Mouse (Mus musculus) lung, postnatal 14 days (tissue): ENCODE measurements around the gene Tmem184b.
A peak's percentile ranks its signal among the peaks of the same experiment; 100 is the strongest.

Experiments used
- DNase-seq: peaks from one replicate; pipeline ENCODE4 v3.0.0; 2021

The Tmem184b gene

DNA sequence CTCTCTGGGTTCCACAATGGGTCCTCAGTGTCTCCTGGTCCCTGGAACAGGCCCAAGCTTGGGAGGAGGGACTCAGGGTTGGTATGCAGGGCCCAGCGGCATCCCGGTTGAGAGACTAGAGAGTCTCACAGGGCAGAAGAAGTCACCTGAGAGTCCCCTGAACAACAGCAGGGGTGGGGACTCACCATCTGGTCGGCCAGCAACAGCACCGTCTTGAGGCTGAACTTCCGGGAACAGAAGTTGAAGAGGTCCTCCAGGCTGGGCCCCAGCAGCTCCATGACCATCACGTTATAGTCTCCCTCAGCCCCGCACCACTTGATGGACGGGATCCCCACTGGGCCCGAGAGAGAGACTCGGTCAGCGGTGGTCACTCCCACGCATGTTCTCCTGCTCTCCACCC lies 26.2 kb upstream of the Tmem184b start:
- DNase-seq = no peak

- DNase-seq = no peak
Observed at GRCm38 (mm10) chr15:79428616-79429015, 25.2 kb upstream of the Tmem184b start.

GRCm38 (mm10) chr15:79427516-79427915 lies 24.1 kb upstream of the Tmem184b start:
- DNase-seq = peak; percentile 45

DNA sequence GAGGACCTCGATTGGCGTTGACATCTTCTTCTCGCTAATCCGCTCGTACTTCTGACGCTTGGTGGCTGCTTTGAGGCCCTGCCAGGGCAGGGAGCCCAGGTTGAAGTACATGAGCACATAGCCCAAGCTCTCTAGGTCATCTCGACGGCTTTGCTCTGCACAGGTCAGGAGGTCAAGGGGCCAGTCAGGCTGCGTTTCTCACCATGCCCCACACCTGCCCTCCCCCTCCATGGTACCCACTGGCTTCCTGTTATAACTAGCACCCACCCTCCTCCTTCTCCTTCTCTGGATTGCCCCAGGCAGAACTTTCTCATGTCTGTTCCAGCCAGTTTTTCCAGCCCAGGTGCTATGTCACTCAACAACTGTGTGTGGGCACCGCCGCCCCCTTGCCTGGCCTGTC lies 22.1 kb upstream of the Tmem184b start:
- peak; percentile 68 for DNase-seq

DNA sequence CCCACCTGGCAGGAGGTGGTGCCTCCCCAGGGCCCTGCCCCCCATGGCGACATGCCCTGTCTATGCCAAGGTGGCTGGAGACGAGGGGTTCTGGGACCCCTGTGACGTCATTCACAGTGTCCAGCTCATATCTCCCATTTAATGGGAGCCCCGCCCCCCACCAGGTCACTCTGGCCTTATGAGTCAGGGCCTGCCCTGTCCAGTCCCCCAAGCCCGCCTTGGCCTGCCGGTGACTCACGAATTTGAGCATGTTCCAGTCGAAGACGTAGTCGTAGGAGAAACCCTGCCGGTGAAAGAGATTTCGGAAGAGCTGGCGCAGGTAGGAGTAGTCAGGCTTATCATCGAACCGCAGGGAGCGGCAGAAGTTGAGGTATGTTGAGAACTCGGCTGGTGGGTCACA lies 21.2 kb upstream of the Tmem184b start:
- DNase-seq = no peak

DNA sequence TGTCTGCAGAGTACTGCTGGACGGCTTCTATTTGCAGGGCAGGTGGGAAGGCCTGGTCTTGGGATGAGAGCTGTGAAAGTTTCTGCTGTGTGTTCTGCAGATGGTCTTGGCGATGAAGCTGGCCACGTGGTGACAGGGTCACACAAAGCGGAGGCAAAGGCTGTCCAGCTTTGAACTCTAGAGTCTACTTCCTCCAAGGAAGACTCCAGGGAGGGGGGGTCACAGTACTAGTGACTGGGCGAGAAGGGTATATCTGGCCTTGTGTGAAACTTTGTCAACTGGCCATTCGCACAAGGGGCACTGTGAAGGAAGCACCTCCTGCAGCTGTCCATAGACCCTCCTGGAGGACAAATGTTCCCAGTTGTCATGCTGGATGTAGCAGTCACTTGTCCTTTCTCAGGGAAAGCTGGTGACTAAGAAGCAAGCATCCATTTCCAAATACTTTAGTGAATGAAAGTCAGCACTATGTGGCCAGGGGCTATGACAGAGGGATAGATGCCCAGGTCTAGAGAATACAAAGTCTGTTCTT lies 19.4 kb upstream of the Tmem184b start:
- no peak for DNase-seq

DNA sequence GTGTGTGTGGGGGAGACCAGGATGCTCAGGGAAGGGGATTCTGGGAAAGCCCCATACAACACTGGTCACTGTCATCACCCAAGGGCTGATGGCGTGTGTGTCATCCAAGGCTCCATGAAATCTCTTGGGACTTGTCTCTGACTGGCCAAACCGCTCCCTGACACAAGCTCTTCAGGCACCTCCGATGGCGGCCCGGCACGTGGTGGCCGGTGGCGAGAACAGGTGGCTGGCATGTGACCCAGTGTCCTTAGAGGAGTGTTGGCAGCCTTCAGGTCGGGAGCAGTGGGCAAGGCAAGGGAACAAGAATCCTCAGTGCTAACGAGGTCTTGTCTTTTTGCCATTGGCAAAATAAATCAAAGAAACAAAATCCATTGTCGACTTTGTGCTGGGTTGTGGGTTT lies 15.3 kb upstream of the Tmem184b start:
- DNase-seq = no peak

GRCm38 (mm10) chr15:79418265-79418664 lies 14.9 kb upstream of the Tmem184b start:
- DNase-seq = no peak

GRCm38 (mm10) chr15:79417379-79417778 lies 14.0 kb upstream of the Tmem184b start:
- no peak for DNase-seq

DNA sequence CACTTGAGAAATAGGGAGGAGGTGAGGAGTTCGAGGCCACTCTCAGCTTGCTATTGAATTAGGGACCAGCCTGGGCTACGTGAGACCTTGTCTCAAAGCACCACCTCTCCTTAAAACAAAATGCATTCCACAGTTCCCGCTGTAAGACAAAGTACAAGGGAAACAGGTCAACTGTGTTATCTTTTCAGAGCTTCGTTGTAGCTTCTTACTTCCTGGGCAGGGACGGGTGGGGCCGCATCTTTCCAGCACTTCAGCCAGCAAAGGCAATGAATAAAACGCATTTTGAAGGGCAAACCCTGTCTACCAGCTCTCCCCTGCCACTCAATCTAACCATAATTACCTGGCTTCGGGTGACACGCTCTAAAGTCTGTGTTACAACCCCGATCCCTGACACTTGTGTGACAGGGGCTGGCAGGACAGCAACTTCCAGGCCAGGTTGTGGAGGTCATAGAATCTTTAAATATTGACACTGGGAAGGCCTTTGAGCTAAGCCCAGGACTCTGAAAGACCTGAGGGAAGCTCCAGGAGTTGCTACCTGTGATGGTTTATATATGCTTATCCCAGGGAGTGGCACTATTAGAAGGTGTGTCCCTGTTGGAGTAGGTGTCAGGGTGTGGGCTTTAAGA lies 13.2 kb upstream of the Tmem184b start:
- no peak for DNase-seq

DNA sequence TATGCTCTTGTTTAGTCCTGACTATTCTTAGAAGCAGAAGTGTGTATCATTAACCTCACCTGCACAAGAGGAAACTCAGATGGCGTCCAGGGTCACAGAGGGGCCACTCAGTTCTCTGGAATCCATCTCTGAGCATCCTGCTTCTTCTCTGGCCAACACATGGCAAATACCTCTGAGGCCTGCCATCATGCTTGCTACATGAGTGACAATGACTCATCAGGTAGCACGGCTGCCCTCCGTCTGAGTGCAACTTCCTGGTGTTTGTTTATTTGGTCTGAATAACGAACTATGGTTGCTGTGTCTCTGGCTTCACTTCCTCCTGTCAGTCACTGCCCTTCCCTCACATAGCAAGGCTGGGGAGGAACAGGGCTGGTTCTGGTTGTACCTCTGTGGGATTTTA lies 11.1 kb upstream of the Tmem184b start:
- DNase-seq = no peak

- no peak for DNase-seq
Observed at GRCm38 (mm10) chr15:79413802-79414201, 10.4 kb upstream of the Tmem184b start.

DNA sequence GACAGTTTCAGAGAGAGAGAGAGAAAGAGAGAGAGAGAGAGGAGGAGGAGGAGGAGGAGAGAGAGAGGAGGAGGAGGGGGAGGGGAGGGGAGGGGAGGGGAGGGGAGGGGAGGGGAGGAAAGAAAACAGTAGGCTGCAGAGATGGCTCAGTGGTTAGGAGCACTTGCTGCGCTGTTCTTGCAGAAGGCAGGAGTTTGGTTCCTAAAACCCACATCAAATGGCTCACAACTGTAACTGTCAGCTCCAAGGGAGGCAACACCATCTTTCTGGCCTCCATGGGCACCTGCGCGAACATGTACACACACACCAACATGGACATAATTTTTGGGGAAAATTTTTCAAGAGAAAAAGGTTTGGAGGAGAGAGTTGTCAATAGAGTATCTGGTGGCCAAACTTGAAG lies 9.8 kb upstream of the Tmem184b start:
- no peak for DNase-seq

GRCm38 (mm10) chr15:79411363-79412065 lies 8.1 kb upstream of the Tmem184b start:
- DNase-seq = no peak

DNA sequence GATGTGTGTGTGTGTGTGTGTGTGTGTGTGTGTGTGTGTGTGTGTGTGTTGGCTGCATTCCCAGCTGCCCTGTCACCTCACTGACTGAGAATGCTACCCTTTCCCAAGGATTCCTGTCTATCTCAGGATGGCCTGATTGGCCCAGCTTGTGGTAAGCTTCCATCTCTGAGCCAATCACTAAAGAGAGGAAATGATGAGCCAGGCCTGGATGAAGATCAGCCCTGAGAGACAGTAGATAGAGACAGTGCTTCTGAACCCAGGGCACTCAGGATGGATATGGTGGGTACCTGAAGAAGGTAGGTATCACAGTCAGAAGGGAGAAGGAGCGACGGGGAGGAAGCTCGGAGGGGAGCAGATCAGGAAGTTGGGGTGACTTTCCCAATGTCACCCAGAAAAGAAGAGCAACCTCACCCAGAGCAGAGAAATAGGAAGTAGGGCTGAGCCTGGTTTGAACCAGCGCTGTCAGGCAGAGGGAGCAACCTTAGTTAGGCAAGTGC lies 5.8 kb upstream of the Tmem184b start:
- DNase-seq = no peak

DNA sequence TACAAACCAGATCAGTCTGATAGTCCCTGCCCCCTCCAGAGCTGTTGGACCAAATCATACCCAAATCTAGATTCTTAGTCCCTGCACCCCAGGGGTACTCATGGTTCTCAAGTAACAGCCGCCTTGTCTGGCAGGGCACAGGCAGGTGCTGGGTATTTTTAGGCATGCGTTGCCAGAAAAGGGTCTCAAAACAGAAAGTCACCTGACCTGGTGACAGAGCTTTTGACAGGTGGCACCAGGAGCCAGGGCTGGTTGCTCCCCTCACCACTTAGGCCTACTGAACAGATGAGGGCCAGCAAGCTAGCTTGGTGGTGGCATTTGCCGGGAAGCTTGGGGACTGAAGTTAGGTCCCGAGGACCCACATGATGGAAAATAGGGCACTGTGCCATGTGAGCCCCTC lies 3.2 kb upstream of the Tmem184b start:
- no peak for DNase-seq

GRCm38 (mm10) chr15:79404277-79404676 lies 908 bp upstream of the Tmem184b start:
- no peak for DNase-seq

- no peak for DNase-seq
Observed at GRCm38 (mm10) chr15:79403763-79404210, 418 bp upstream of the Tmem184b start.

DNA sequence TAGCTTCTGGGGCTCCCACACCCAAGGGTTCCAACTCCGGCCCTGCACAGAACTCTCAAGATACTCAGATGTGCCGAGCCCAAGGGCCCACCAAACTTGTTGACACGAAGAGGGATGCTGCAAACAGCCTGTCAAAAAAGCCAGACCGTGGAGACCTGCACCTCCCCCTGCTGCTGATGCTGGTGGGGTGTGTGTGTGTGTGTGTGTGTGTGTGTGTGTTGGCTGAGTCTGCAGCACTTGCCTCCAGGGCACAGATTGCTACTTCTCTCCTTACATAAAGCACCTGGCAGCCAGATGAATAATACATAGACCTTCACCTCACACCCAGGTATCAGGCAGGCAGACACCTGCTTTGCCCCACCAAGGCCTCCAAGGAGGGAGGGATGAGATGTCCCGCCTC lies 1.2 kb downstream of the Tmem184b start:
- DNase-seq = no peak

DNA sequence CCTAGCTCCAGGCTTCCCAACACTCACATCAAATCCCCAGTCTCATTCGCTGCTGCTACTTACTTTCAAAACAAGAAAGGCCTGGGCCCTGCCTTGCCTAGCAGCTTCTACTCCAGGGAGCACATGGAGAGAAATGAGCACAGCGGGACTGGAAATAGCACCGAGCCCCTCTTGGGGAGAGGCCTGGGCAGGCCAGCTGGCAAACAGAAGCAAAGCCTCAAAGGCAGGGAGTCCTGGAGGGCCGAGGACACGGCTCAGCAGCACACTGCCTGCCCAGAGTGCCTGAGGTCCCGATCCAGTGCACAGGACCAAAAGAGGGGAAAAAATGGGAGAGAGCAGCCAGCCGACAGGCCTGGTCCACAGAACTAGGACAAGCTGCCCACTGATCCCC lies 2.4 kb downstream of the Tmem184b start:
- DNase-seq = no peak

DNA sequence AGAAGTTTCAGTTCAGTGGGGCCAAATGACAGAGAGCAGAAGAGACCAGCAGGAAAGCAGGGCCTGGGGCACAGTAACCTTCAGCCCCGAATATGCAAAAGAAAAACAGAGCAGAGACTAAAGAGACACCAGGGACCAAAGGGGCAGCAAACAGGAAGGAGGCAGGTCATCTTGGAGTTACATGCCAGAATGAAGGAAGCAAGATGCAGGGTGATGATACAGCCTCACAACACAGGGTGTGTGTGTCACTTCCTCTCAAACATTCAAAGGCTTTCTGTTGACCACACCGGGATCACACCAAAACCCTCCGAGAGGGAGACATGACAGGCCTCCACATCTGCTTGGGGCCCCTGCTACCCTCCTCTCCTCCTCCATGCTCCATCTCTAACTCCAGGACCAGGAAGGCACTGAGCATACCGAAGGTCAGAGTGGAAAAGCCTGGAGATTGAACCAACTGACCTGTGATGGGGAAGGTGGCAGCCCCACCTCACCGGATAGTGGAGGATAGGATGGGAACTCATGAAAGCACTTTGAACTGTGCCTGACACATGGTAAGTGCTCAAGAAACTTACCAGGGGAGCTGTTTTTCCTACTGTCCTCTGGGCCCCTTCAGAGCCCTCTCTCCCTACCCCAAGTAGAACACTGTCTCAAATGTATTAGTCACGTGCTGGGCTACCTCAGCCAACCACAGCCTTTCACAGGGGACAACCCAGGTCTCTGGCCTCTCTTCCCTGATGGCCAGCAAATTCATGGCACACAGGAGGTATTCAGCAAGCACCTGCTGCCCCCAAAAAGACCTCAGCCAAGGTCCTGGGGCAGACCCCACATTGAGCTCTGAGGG lies 3.0 kb downstream of the Tmem184b start:
- no peak for DNase-seq

GRCm38 (mm10) chr15:79399231-79400052 lies 3.9 kb downstream of the Tmem184b start:
- no peak for DNase-seq

DNA sequence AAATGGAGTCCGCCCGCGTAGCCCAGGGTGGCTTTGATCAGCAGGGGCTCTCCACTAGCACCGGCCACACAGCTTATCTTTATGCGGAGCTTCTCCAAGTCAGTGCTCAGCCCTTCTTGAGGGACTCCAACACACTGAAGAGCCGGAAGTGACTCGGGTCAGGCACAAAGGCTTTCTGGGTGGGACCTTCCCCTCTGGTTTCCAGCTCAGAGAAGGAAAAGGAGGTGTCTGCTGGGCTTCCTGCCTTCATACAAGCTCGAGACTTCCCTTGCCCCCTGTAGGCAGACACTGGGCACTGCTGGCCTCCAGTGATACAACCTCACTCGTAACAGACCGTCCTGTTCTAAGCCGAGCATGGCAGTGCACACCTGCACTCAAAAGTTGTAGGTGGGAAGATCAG lies 6.6 kb downstream of the Tmem184b start:
- peak; percentile 75 for DNase-seq
